Mouse (Mus musculus) natural killer cell, adult 2 months (primary cell): ENCODE results near the gene Znrf2.
A peak's percentile ranks its signal among the peaks of the same experiment; 100 is the strongest.

ENCODE experiments used
- DNase-seq, 2 experiments: peaks; one replicate each; pipeline ENCODE4 v3.0.0; 2022; ENCODE audit warnings: low spot score in 2 of 2

Znrf2 gene

DNA sequence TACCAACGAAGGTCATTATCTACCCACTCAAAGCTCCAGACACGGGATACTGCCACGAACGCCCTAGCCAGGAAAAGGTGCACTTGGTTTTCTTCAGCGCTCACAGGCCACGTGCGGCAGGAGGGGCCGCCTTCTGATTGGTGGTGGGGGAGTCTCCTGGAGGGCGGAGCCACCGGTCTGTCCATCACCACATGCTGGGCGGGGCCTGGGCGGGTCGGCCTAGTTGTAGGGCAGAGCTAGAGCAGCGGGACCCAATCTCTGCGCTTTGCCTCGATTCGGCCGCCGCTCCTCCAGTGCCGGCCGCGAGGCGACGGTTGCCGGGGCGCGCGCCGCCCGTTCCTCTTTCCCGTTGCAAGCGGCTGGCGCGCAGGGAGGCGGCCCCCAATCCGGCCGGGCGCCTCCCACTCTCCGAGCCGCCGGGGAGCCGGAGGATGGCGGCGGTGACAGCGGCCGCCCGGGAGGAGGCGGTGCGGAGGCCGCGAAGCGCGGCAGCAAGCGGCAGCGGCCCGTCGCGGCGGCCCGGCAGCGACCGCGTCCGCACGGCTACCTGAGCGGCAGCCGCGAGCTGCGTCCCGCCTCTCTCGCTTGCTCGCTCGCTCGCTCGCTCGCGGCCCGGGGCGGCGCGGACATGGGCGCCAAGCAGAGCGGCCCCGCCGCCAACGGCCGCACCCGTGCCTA is at the start of gene Znrf2:
Gene Znrf2 (plus strand): TSS at position 529 of the 678 bp plus-strand sequence.
- peak; percentile 84 to 90 for DNase-seq

DNA sequence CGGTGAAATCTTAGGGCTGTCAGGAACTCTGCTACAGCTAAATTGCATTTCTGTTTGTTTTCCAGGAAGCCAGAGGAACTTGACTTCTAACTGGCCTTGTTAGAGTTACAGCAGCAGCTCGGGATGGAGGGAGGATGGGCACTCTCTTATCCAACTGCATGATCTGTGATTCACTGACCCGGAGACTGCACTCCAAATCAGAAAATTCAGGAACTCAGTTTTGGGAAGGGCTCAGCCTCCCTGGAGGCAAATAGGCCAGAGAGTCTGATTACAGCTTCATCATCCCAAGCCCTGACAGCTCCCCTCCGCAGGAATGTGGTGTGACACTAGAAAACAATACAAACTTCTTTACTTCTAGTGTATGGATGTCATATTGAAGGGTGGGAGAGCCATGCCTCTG is 49.0 kb upstream of the Znrf2 start:
- no peak for DNase-seq

DNA sequence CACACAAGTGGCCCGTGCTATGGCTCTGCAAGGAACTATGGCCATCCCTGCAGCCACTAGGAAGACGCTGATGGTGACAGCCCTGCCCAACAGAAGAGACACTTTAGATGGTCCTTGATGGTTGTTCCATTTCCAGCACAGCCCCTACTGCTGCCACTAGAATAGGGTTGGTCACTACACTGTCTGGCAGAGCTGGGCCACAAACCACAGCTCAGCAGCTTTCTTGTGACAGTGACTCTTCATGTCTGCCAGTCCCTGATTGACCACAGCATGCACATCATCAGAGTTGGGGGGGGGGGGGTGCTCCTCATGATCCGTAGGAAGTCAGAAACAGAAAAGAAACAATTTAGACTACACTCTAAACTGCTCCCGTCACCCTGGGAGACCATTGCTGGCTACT is 46.0 kb upstream of the Znrf2 start:
- peak; percentile 29 to 53 for DNase-seq

DNA sequence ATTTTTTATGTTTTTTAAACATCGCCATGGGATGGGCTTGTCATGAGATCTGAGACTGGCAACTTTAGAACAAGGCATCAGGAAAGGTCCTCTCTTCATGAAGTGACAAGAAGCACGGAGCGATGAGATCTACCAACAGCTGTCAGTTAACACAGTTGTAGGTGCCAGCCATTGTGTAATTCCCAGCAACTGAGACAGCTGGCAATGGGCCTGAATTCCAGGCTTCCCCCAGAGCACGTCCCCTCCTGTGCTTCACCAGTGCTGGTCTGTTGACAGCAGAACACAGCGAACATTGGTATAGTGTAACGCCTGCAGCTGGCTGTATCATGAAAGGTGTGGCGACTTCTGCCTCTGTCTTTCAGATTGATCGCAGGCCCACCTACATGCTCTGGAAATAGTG is 45.5 kb upstream of the Znrf2 start:
- no peak for DNase-seq

DNA sequence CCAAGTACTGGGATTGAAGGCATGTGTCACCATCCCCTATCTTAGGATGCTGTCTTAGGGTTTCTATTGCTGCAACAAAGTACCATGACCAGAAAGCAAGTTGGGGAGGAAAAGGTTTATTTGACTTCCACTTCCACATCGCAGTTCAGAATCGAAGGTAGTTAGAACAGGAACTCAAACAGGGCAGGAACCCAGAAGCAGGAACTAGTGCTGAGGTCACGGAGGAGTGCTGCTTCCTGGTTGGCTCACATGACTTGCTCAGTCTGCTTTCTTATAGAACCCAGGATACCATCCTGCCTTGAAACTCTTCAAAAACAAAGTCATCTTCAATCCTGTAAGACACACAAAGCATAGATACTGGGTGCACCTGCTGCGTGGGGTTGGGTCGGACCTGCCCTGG is 44.6 kb upstream of the Znrf2 start:
- no peak for DNase-seq

DNA sequence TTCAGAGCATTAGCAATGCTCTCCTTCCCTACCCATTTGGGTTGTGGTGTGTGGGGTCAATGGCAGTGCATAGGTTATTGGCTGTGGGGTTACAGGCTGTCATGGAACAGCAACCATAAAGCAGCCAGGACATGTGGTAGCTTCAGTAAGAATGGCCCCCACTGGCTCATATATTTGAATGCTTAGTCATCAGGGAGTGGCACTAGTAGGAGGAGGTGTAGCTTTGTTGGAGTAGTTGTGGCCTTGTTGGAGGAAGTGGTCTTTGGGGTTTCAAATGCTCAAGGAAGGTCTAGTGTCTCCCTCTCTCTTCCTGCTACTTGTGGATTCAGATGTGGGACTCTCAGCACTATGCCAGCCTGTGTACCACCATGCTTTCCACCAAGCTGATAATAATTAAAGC is 41.0 kb upstream of the Znrf2 start:
- peak; percentile 46 to 65 for DNase-seq

DNA sequence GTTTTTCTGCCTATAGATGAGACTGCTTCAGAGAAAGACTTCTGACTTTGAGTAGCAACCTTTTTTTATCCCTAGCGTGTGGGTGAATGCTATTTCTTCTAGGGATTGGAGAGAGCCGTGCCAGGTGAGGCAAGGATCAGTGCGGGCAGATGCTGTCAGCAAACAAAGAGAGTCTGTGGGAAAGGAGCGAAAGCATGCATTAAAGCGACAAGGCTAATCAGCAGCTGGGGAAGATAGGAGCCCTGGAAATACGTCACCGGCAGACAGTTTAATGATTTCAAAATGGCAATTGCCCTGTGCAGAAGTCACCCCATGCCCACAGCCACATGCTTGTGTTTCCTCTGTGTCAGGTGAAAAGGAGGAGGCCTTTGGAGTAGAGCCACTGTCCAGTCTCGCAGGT is 39.1 kb upstream of the Znrf2 start:
- DNase-seq = no peak

DNA sequence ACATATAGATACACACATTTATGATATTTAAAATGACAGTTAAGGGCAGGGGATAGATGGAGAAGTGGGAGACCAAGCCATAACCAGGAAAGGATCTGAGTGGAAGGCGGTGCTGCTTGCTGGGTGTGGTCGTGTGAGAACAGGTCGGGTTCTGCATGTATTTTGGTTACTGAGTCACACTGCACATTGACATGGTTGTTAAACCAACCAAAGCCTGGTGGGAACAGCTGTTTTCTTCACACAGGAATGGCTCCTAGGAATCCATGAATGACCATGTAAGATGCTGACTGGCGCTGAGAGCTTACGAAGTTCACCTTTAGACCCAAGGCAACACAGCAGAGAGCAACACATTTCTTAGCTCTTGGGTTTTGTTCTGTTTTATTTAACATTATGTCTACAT is 36.7 kb upstream of the Znrf2 start:
- DNase-seq = no peak

DNA sequence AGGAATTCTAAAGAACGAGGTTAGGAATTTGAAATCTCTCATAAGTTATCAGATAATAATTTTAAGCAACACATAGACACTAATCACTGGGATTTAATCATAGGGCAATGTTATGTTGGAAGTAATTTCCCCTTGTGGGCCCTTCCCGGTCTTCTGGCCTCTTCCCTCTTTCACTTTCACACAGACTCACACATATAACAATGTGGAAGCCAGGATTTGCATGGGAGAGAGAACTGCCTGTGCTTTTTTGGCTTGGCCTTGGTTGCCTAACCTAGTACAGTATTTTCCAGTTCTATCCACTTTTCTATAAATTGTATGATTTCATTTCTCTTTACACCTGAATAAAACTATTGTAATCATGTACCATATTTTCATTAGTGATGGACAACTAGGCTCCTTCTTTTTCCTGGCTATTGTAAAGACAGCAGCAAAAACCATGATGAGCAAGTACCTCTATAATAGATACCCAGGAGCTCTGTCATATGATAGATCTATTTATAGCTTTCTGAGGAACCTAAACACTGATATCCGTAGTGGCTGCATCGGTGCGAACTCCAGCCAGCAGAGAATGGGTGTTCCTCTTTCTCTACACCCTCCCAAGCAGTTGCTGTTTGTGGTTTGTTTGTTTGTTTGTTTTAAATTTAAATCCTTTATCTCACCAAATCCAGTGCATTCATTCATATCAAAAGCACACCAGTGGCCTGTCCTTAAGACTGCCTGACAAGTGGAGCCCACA is 36.0 kb upstream of the Znrf2 start:
- no peak for DNase-seq

DNA sequence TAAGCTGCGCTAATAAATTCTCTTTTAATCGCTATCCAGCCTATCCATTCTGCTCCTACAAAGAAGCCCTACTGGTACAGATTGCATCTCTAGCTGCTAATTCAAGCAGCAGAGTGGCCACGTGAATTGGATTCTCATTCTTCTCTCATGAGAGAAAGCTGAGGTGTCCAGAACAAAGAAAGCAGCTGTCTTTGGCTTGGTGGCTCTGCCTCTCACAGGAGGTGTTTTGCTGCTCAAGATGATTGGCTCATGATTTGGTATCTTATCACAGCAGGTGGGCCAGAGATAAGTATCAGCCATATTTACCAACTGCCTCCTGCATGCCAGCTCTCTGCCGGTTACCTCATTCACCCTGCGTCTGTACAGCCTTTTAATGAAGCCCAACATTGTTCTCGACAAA is 34.8 kb upstream of the Znrf2 start:
- no peak for DNase-seq

DNA sequence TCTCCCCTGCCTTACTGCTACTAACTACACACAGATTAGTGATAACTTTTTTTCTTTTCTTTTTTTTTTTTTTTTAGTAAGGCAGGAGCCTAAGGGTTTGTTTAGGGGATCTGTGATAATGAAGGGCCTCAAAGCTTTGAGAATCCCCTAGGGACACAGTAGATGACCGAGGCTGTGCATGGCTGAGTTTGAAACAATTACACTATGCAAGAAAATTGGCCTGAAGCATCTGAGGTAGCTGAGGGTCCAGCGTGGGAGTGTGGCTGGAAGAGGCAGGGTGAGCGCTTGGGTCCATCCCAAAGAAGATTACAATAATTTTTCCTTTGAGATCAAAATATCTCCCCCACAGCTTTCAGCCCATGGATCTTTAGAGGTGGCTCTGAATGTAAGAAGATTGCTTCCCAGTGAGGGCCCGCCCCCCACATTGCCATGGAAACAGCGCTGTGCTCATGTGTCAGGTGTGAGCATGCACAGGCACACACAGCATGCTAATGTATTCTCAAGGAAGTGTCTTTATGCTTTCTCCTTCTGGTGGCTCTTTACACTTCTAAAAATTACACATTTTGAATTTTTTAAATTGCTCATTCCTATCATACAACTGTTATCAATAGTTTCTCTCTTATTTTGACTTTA is 31.5 kb upstream of the Znrf2 start:
- DNase-seq = no peak

DNA sequence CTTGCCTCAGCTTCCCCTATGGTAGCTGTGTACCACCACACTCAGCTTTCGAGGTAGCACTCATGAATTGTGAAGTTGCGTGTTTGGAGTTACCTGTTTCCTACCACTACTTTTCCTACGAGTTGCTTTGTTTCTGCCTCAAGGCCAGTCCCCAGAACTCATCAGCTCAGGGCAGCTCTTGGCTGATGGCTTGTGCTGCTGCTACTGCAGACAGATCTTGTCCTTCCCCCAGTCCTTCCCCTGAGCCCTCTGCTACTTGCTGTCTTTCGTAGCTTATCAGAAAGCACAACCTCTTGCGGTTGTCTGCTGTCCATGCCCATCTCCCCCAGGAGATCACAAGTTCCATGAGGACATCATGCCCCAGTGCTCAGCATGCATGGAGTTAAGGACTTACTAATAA is 29.9 kb upstream of the Znrf2 start:
- no peak for DNase-seq

DNA sequence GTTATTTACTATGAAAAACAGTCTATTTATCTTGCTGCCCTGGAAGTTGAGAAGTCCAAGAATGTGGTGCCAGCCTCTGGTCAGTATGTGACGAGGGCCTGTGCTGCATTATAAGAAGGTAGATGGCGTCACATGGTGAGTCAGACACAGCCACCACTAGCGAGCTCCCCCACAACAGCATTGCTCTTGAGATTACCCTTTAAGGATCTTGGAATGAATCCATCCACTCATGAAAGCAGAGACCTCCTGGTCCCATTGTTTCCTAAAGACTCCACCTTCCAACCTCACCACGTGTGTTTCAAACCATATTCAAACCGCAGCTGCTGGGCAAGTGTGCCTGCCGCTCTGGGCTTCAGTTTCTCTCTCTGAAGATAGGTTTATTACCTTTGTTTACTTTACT is 28.2 kb upstream of the Znrf2 start:
- DNase-seq = no peak

DNA sequence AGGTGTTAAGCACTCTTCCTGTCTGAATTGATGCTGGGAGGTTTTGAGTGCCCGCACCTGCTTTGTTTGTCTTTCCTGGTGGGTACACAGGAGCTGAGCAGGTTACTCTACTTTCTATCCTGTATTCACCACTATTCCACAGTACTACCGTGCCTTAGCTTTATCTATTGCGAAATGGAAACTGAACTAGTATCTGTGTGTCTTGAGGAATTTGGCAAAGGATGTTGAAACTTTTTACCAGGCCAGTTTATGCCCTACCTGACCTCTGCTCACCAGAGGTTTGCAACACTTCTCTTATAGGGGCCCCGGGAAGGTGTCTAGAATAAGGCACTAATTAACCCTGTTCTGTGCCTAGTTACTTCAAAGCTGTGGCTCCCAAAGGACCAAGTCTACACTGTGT is 27.6 kb upstream of the Znrf2 start:
- no peak for DNase-seq

DNA sequence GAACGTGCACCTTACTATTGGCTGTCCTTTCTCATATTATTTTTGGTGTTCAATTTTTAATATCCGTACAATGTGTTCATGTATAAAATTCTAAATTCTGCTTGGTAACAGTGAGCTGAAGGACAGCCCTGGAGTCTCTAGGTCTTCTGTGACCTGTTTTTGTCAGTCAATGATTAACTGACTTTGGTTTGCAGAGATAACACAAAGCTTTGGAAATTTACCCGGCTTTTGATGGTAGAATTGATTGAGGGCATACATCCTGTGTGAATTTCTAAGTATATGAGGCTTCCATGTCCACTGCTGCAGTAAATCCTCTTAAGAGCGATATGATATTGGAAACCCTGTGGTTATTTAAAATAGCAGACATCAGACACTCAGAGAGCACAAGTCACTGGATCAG is 26.6 kb upstream of the Znrf2 start:
- no peak for DNase-seq

DNA sequence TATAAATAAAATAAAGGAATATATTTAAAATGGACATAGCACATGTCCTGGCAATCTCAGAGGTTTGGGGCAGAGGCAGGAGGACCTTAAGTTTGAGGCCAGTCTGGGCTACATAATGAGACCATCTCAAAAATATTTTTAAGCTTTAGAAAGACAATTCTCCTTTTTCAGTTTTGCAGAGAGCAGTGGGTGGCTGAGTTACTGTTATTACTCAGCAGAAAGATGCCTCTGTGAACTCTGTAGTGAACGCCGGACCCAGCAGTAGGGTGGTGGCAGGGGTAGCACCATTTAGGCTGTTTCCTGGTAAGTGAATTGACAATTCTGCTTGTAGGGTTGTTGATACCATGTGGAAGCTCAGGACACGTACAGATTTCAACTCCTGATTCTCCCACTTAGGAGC is 22.9 kb upstream of the Znrf2 start:
- DNase-seq = no peak

DNA sequence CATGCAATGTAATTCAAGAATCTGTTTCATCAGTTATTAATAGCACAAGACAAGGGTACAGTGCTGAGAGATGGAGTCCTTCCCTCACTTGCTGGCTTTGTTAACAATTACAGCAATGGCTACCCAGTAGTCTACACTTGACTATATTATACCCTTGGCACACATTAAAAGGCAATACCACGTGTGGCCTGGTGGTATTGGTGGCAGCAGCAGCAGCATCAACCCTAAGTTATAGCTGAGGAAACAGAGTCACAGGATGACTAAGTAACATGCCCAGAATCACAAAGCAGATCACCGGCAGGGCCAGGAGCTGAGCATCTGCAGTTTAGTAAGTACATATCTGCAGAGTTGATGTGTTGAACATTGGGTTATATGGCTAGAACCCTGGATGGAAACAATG is 22.3 kb upstream of the Znrf2 start:
- no peak for DNase-seq

DNA sequence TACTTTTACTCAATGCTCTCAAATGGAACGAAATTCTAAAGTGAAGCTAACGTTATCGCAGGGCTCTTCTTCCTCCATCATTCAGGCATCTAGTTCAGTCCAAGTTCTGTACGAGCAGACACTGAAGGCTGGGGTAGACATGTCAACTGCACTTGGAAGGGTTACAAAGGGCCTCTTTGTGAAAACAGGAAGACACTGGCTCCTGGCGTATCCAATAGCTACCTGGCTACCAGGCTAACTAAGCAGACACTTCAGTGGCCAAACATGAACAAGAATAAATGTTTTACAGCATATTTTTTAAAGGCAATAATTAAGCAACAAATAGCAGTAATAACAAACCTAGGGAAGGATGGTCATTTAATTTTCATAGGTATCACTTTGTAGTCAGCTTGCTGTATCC is 21.7 kb upstream of the Znrf2 start:
- DNase-seq = no peak

DNA sequence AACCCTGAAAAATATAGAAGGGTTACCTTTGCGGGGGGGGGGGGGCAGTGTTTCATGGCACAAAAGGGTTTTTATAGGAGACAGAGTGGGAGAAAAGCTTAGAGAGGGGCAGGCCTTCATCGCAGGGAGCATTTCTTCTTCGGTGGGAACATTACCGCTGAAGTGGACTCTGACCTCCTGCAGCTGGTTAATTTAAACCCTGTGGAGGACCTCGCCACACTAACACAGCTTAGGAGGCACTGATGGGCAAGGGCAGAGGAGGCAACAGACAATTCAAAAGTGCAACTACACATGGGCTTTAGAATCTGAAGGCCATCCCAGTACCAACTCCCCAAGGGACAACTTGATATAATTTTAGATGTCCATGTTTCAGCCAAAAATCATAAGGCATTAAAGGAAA is 20.7 kb upstream of the Znrf2 start:
- no peak for DNase-seq

DNA sequence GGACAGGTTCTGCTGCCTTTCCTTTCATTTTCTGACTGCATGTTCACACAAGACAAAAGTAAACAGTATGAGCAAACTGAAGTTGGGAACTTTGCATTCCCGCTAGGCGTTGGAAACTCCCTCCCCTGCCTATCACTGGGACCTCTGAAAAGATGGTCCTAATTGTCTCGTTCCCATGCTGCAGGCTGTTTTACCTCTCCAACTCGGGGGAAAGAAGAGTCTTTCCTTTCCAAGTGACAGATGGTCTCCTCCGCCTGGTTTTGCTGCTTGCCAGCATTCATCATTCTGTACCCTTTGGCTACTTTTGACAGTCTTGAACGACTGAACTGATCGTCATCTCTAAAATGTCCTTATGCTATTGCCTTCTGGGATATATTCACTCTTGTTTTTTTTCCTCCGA is 14.4 kb upstream of the Znrf2 start:
- DNase-seq = no peak

DNA sequence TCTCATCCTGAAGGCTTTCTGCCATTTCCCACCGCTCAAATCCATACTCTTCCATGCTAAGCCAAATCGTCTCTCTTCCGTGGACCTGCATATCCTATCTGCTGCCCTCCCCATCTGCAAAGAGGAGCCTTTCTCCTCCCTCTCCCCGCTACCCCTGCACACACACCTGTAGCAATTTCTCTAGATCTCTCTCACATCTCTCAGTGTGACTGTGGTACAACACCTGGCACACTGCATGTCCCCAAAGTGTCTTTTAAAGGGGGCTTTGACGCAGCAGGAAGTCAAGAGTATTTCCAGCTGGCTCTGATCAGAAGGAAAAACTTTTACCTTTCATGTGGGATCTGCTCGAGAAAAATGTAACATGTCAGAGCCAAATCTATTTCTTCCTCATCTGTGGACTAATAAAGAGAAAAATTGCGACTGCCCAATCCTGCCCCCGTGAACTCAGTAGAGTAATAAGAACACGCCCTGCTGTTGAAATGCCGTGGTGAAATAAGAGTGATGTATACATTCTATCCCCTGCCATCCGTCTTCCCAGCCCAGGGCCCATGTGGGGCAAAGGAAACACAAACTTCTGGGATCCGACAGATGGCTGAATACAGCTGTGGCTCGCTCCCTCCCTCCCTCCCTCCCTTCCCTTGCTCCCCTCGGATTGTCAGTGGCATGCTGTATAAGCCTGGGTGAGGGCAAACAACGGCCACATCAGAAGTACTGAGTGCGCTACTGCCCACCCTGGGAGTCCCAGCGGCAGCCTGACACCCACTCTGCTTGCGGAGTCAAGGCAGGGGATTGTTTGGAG is 12.5 kb upstream of the Znrf2 start:
- DNase-seq = no peak

DNA sequence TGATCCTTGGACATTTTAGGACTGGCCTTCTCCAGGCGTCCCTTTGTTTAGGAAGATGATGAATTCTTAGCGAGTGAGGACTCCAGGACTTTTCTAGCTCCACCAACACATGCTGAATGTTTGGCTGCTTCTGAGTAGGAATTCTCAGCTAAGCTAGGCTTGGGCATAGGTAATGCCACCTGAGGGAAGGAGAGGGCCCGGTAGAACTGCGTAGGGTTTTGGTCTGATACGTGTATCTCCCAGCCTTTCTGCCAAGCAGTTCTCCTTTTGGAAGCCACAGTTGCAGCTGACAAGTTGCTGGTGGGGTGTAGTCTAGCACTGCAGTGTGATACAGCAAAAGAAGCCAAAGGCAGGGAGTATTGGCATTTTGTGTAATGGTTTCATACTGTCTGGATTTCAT is 10.9 kb upstream of the Znrf2 start:
- DNase-seq = no peak
